ENCODE assay signal across 12 mouse cellular contexts in the genomic region with DNA sequence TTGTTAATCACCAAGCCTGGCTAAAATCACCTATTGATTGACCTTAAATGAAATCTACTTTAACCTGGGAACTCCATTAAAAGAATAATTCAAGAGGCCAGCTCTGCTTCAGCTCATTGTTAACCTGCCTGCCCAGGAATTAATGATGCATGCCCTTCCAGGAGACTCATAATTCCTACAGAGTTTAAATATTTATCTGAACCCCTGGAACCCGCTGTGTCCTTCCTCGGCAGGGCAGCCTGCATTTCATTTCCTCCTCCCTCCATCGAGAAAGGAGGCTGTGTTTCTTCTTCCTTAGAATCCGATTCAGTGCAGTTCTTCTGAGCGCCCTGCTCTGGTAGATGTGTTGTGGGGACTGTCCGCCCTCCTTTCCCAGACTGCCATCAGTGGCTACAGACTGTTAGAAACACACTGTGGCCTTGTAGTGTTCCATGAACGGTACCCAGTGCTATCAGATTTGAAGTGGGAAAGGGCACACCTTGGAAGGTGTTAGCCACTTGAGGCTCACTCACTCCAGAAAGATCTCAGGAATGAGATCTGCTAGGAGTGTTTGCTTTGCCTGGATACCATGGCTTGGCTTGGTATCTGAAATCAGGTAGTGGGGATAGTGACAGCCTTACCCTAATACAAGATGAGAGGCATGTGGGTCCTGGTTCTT.
DNase-seq lines count a peak whose midpoint lies in the region; ATAC-seq lines count a peak whose summit lies in the region.
"Had no signal": no experiment of that assay in that cellular context is flagged by ENCODE, and none has a peak within 500 bp of the region (broad histone marks: within the 10 kb centered on the region; RNA-seq: fewer than 3 reads in every experiment).

No protein-coding gene starts in this region.

- no peak for ATAC-seq in intestine, embryonic 14.5 days (replicated peaks; ENCODE audit: low FRiP score, low TSS enrichment, low read depth)
- ATAC-seq in intestine, embryonic 16.5 days, result no peak
- peak; percentile 12; the same call in 1 of the 2 replicates for ATAC-seq in hindbrain, embryonic 12.5 days (ENCODE audit: low FRiP score)
- no peak for ATAC-seq in megakaryocyte, adult 5-6 weeks (ENCODE audit: poor library complexity, severe bottlenecking)
- ATAC-seq: activated CD4-positive, CD25-positive, alpha-beta regulatory T cell, adult 4 months had no signal

- peaks cover 18% of the 10 kb centered on the region for H3K4me1 ChIP-seq in intestine, embryonic 14.5 days (replicated peaks; ENCODE audit: control insufficient read depth, insufficient read depth, low read length)
- 0 out of 2 replicates have a peak, but pooled peaks cover 2% of the 10 kb centered on the region for H3K4me1 ChIP-seq in intestine, embryonic 16.5 days (ENCODE audit: control insufficient read depth, insufficient read depth, low read length)
- H3K4me1 ChIP-seq in hindbrain, embryonic 12.5 days, result peaks cover 23% of the 10 kb centered on the region
- H3K4me1 ChIP-seq: heart, embryonic 12.5 days; liver, embryonic 13.5 days had no signal

- WGBS in intestine, embryonic 14.5 days, result 48% methylated on average over 7 of the region's 7 CpGs
- 46% methylated on average over 7 of the region's 7 CpGs for WGBS in intestine, embryonic 16.5 days
- WGBS in hindbrain, embryonic 12.5 days, result 59% methylated on average over 7 of the region's 7 CpGs

- H3K4me2 ChIP-seq in intestine, embryonic 14.5 days (ENCODE audit: low read length), result no peak overlapping the region
- H3K4me2 ChIP-seq in intestine, embryonic 16.5 days (ENCODE audit: low read depth, low read length), result no peak overlapping the region
- H3K4me2 ChIP-seq in hindbrain, embryonic 12.5 days (replicated peaks), result 0 out of 2 replicates have a peak overlapping the region, but pooled peaks have one; percentile 37
- H3K4me2 ChIP-seq: heart, embryonic 12.5 days; liver, embryonic 13.5 days had no signal

- H3K27me3 ChIP-seq in intestine, embryonic 14.5 days (replicated peaks; ENCODE audit: control insufficient read depth, insufficient read depth, low read length), result no peaks in the 10 kb centered on the region
- no peaks in the 10 kb centered on the region for H3K27me3 ChIP-seq in intestine, embryonic 16.5 days (replicated peaks; ENCODE audit: control insufficient read depth, insufficient read depth, low read length)
- H3K27me3 ChIP-seq in hindbrain, embryonic 12.5 days, result no peaks in the 10 kb centered on the region
- H3K27me3 ChIP-seq: liver, embryonic 13.5 days had no signal

- H3K9ac ChIP-seq in intestine, embryonic 14.5 days (ENCODE audit: low read length), result no peak overlapping the region
- no peak overlapping the region for H3K9ac ChIP-seq in intestine, embryonic 16.5 days (ENCODE audit: low read depth, low read length)
- H3K9ac ChIP-seq in hindbrain, embryonic 12.5 days, result no peak overlapping the region
- H3K9ac ChIP-seq: heart, embryonic 12.5 days; liver, embryonic 13.5 days had no signal

- H3K36me3 ChIP-seq in intestine, embryonic 14.5 days (ENCODE audit: control insufficient read depth, insufficient read depth, low read length), result no peaks in the 10 kb centered on the region
- H3K36me3 ChIP-seq in intestine, embryonic 16.5 days (ENCODE audit: control insufficient read depth, insufficient read depth, low read length), result no peaks in the 10 kb centered on the region
- no peaks in the 10 kb centered on the region for H3K36me3 ChIP-seq in hindbrain, embryonic 12.5 days
- H3K36me3 ChIP-seq: heart, embryonic 12.5 days; liver, embryonic 13.5 days had no signal

- DNase-seq in intestine, embryonic 14.5 days (ENCODE audit: low spot score), result no peak
- DNase-seq in kidney, adult 9 months, result peak; percentile 20
- peak; percentile 24 for DNase-seq in mesoderm, embryonic 11.5 days (ENCODE audit: low read depth, low spot score)
- DNase-seq in cerebellum, adult 18-20 months, result no peak
- DNase-seq in adipocyte (ENCODE audit: low spot score), result no peak
- DNase-seq: gastrocnemius, postnatal 10 days; liver, embryonic 13.5 days had no signal

- H3K27ac ChIP-seq in intestine, embryonic 14.5 days (ENCODE audit: low read depth), result peak overlapping the region; percentile 9; the same call in 1 of the 2 replicates
- H3K27ac ChIP-seq in intestine, embryonic 16.5 days (ENCODE audit: low read length), result no peak overlapping the region
- H3K27ac ChIP-seq in hindbrain, embryonic 12.5 days, result peak overlapping the region; percentile 80
- H3K27ac ChIP-seq: liver, embryonic 13.5 days had no signal

- no peak overlapping the region for H3K4me3 ChIP-seq in intestine, embryonic 14.5 days (ENCODE audit: low read depth, low read length)
- H3K4me3 ChIP-seq in intestine, embryonic 16.5 days (ENCODE audit: low read length), result no peak overlapping the region
- no peak overlapping the region for H3K4me3 ChIP-seq in hindbrain, embryonic 12.5 days
- H3K4me3 ChIP-seq: heart, embryonic 12.5 days; liver, embryonic 13.5 days had no signal

- H3K9me3 ChIP-seq in intestine, embryonic 14.5 days (ENCODE audit: control insufficient read depth, low read length), result no peaks in the 10 kb centered on the region
- H3K9me3 ChIP-seq in intestine, embryonic 16.5 days (ENCODE audit: control insufficient read depth, low read length), result no peaks in the 10 kb centered on the region
- H3K9me3 ChIP-seq in hindbrain, embryonic 12.5 days (replicated peaks), result no peaks in the 10 kb centered on the region
- H3K9me3 ChIP-seq: heart, embryonic 12.5 days; liver, embryonic 13.5 days had no signal

Comparison
In these comparisons a context has a peak if more than half of its experiments do, and no peak if none do; other contexts are left out.
1. DNase-seq: peak in kidney, adult 9 months (single experiment) and mesoderm, embryonic 11.5 days (single experiment); none in intestine, embryonic 14.5 days (single experiment), cerebellum, adult 18-20 months (0 of 2) and adipocyte (single experiment).